Mouse (Mus musculus) hindbrain, embryonic 15.5 days (tissue): ENCODE results near the gene Ccl9. TPM values are rescaled to one million over a fixed set of nuclear protein-coding genes. Genes with fewer than 3 reads are reported as not detected.

Experiments used
- ATAC-seq: fragments of 200-750 bp; cut with Nextera tagmentation; 2 replicates; pipeline ENCODE4 v1.8.0; 2017; ENCODE audit warnings: low read depth, moderate number of reproducible peaks, moderate TSS enrichment; ENCODE audit not compliant: low FRiP score
- H3K27ac ChIP-seq: fragments of 300-500 bp; sonication (generic); replicated peaks from 2 replicates; pipeline ENCODE4 v1.5.1; 2015; ENCODE audit warnings: mild to moderate bottlenecking, inconsistent platforms
- H3K27me3 ChIP-seq: fragments of 300-500 bp; sonication (generic); 2 replicates; pipeline ENCODE4 v1.6.1; 2015; ENCODE audit warnings: control low read depth, inconsistent platforms
- H3K36me3 ChIP-seq: fragments of 300-500 bp; sonication (generic); 2 replicates; pipeline ENCODE4 v1.6.1; 2015; ENCODE audit warnings: control low read depth, inconsistent platforms
- H3K4me1 ChIP-seq: fragments of 300-500 bp; sonication (generic); replicated peaks from 2 replicates; pipeline ENCODE4 v1.6.1; 2015; ENCODE audit warnings: control low read depth, inconsistent platforms
- H3K4me2 ChIP-seq: fragments of 300-500 bp; sonication (generic); 2 replicates; pipeline ENCODE4 v1.6.1; 2015; ENCODE audit warnings: moderate library complexity, mild to moderate bottlenecking, inconsistent platforms
- H3K4me3 ChIP-seq: fragments of 300-500 bp; sonication (generic); 2 replicates; pipeline ENCODE4 v1.5.1; 2015; ENCODE audit warnings: mild to moderate bottlenecking, inconsistent platforms
- H3K9ac ChIP-seq: fragments of 300-500 bp; sonication (generic); 2 replicates; pipeline ENCODE4 v1.6.1; 2015; ENCODE audit warnings: inconsistent platforms
- H3K9me3 ChIP-seq: fragments of 300-500 bp; sonication (generic); 2 replicates; pipeline ENCODE4 v1.6.1; 2016; ENCODE audit warnings: control low read depth, inconsistent platforms
- WGBS: fragments of 180-500 bp; shearing (Covaris S2); methylation state at CpG from one replicate; pipeline ENCODE4 v1.1.7; 2015; 5-methylcytosine and 5-hydroxymethylcytosine counted together
- polyA plus RNA-seq: library from polyadenylated mRNA; unstranded; fragments of >200 nt; fragmentation: Nextera tagmentation; extraction: Ambion mirVana; gene quantifications from 2 replicates; pipeline ENCODE4 v1.2.1, GENCODE M21; 2015

Ccl9 gene
- polyA plus RNA-seq: 3.0 and 3.9 TPM in 2 replicates

DNA sequence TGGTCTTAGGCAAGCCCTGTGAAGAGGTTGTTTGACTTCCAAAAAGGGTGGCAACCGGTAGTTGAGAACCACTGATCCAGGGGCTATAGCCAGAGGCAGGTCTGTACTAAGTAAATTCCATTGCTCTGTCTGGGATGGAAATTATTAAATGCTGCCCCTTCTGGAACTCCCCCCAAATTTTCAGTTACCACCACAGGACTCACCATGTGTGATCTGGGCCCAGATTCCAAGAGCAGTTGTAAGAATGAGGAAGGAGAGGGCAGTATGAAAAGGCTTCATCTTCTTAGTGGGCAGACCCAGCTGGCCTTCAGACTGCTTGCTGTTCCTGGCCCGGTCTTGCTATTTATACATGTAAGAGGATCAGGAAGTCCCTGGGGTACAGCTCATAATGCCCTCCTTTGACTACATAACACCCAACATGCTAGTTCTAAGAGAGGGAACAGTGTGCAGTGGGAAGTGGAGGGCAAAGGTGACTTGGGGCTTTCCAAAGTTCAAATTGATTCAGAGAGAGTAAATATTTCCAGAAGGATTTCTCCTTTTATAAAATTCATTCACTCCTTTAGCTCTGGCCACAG is at the start of gene Ccl9:
Ccl9 (minus strand) TSS at position 451 of the 575 bp plus-strand sequence.
- H3K4me1 ChIP-seq: no peaks in the 10 kb centered on the region
- no peak within 1 kb of the TSS for H3K9ac ChIP-seq
- H3K27ac ChIP-seq: no peak within 1 kb of the TSS
- H3K4me3 ChIP-seq: no peak within 1 kb of the TSS
- no peak within 1 kb of the TSS for H3K4me2 ChIP-seq
- WGBS: 72% methylated on average over 2 of the region's 2 CpGs
- no peak for ATAC-seq
- H3K36me3 ChIP-seq: no peaks in the 10 kb centered on the region
- no peaks in the 10 kb centered on the region for H3K27me3 ChIP-seq
- no peaks in the 10 kb centered on the region for H3K9me3 ChIP-seq

DNA sequence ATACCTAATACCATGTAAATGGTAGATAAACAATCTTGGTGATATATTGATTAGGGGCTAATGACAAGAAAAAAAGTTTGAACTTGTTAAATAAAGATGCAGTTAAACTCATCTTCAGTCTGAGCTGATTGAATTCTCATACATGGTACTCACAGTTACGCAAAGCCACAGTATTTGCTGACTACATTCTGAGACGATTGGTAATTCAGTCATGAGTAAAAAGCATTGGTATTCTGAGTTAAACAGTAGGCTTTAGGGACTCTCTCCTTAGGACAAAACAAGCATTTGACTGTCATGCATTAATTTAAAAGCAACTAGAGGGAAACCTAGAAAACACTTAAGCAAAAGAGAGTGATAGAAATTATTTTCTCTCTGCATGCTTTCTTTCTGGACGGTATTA is 45.1 kb upstream of the Ccl9 start:
- H3K27ac ChIP-seq: no peak overlapping the region
- no peaks in the 10 kb centered on the region for H3K36me3 ChIP-seq
- ATAC-seq: no peak
- no peak overlapping the region for H3K4me2 ChIP-seq
- H3K9ac ChIP-seq: no peak overlapping the region
- 87% methylated on average over 3 of the region's 3 CpGs for WGBS
- H3K4me3 ChIP-seq: no peak overlapping the region
- no peaks in the 10 kb centered on the region for H3K9me3 ChIP-seq
- no peaks in the 10 kb centered on the region for H3K4me1 ChIP-seq
- no peaks in the 10 kb centered on the region for H3K27me3 ChIP-seq

DNA sequence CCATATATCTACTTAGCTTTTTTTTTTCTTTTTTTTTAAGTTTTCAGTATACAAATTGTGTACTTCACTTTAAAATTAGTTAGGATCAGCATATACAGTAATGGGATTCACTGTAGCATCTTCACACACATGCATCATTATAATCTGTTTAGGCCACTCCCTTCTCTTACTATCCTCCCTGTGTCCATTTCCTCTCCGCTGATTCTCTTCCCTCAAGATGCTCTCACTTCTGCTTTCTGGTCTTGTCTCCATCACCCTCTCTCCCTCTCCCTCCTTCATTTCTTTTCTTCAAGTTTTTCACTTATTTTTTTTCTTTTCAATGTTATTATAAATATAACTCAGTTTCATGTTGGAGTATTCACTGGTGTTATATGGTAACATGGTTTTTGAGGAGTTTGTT is 40.6 kb upstream of the Ccl9 start:
- H3K27ac ChIP-seq: no peak overlapping the region
- no peaks in the 10 kb centered on the region for H3K36me3 ChIP-seq
- H3K9me3 ChIP-seq: no peaks in the 10 kb centered on the region
- H3K4me1 ChIP-seq: no peaks in the 10 kb centered on the region
- no peak for ATAC-seq
- H3K4me2 ChIP-seq: no peak overlapping the region
- H3K4me3 ChIP-seq: no peak overlapping the region
- 95% methylated on average over 1 of the region's 1 CpGs for whole genome bisulfite sequencing
- H3K27me3 ChIP-seq: no peaks in the 10 kb centered on the region
- no peak overlapping the region for H3K9ac ChIP-seq

- Histone ChIP-seq H3K27me3 (no peaks in the 10 kb centered on the region), H3K4me1 (no peaks in the 10 kb centered on the region), H3K4me3 (no peak overlapping the region), H3K27ac (no peak overlapping the region), H3K9me3 (no peaks in the 10 kb centered on the region), H3K4me2 (no peak overlapping the region), H3K36me3 (no peaks in the 10 kb centered on the region), H3K9ac (no peak overlapping the region)
- WGBS: 45% methylated on average over 5 of the region's 5 CpGs
- ATAC-seq: no peak
Observed at GRCm38 (mm10) chr11:83618238-83618637, 39.8 kb upstream of the Ccl9 start.

DNA sequence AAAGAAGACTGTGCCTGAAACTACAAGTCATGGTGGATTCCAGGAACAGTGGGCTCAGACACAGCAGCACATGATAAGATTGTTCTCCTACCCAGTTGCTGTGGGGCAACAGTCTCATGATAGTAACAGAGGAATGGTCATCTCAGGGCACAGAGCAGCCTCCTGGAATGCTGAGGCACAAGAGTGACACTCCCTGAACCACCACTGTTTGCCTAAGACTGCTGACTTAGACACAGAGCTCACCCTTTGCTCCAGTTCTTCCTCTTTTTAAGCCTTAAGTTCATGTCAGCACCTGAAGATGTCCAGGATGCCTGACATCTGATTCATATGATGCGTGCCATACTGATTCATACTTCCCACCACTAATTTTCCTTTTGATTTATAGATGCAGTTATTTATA is 38.1 kb upstream of the Ccl9 start:
- Histone ChIP-seq H3K36me3 (no peaks in the 10 kb centered on the region), H3K27me3 (no peaks in the 10 kb centered on the region), H3K4me2 (no peak overlapping the region), H3K9ac (no peak overlapping the region), H3K4me1 (no peaks in the 10 kb centered on the region), H3K27ac (no peak overlapping the region), H3K4me3 (no peak overlapping the region), H3K9me3 (no peaks in the 10 kb centered on the region)
- no peak for ATAC-seq
- 100% methylated on average over 1 of the region's 1 CpGs for WGBS

- Histone ChIP-seq H3K4me2 (no peak overlapping the region), H3K27me3 (no peaks in the 10 kb centered on the region), H3K9me3 (no peaks in the 10 kb centered on the region), H3K27ac (no peak overlapping the region), H3K36me3 (no peaks in the 10 kb centered on the region), H3K4me3 (no peak overlapping the region), H3K4me1 (no peaks in the 10 kb centered on the region), H3K9ac (no peak overlapping the region)
- ATAC-seq: no peak
- 75% methylated on average over 2 of the region's 2 CpGs for WGBS
Observed at GRCm38 (mm10) chr11:83610900-83611299, 32.5 kb upstream of the Ccl9 start.

- ATAC-seq: no peak
- WGBS: 48% methylated on average over 1 of the region's 1 CpGs
- Histone ChIP-seq H3K4me3 (no peak overlapping the region), H3K9ac (no peak overlapping the region), H3K36me3 (no peaks in the 10 kb centered on the region), H3K4me2 (no peak overlapping the region), H3K27me3 (no peaks in the 10 kb centered on the region), H3K9me3 (no peaks in the 10 kb centered on the region), H3K27ac (no peak overlapping the region), H3K4me1 (no peaks in the 10 kb centered on the region)
Observed at GRCm38 (mm10) chr11:83606396-83606795, 28.0 kb upstream of the Ccl9 start.

DNA sequence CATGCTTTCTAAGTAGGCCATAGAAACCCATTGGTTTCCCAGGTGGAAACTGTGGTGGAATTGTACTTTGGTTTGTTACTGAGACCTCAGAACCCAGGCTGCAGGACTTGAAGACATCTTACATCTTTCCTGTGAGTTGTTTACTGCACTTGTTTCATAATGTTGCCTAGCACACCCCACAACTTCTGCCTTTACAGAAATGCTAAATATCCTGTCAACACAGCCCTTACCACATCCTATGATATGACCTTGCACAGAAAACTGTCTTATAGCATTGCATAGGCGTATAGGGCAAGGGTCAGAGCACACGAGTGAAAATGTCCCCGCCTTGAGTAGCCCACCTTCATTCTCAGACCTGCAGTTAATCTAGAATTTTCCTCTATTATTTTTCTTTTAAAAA is 27.1 kb upstream of the Ccl9 start:
- no peak overlapping the region for H3K9ac ChIP-seq
- H3K27me3 ChIP-seq: no peaks in the 10 kb centered on the region
- no peak overlapping the region for H3K4me3 ChIP-seq
- no peaks in the 10 kb centered on the region for H3K4me1 ChIP-seq
- H3K9me3 ChIP-seq: no peaks in the 10 kb centered on the region
- no peak for ATAC-seq
- no peak overlapping the region for H3K4me2 ChIP-seq
- WGBS: 91% methylated on average over 3 of the region's 3 CpGs
- H3K36me3 ChIP-seq: no peaks in the 10 kb centered on the region
- no peak overlapping the region for H3K27ac ChIP-seq

- H3K27ac ChIP-seq: no peak overlapping the region
- 91% methylated on average over 4 of the region's 4 CpGs for WGBS
- no peaks in the 10 kb centered on the region for H3K27me3 ChIP-seq
- H3K9ac ChIP-seq: no peak overlapping the region
- H3K9me3 ChIP-seq: no peaks in the 10 kb centered on the region
- no peaks in the 10 kb centered on the region for H3K4me1 ChIP-seq
- no peak overlapping the region for H3K4me3 ChIP-seq
- no peaks in the 10 kb centered on the region for H3K36me3 ChIP-seq
- ATAC-seq: no peak
- H3K4me2 ChIP-seq: no peak overlapping the region
Observed at GRCm38 (mm10) chr11:83604698-83605097, 26.3 kb upstream of the Ccl9 start.

GRCm38 (mm10) chr11:83603399-83603798 is 25.0 kb upstream of the Ccl9 start:
- no peak for ATAC-seq
- H3K36me3 ChIP-seq: no peaks in the 10 kb centered on the region
- H3K4me1 ChIP-seq: no peaks in the 10 kb centered on the region
- no peak overlapping the region for H3K4me3 ChIP-seq
- H3K27me3 ChIP-seq: no peaks in the 10 kb centered on the region
- H3K27ac ChIP-seq: no peak overlapping the region
- no peak overlapping the region for H3K4me2 ChIP-seq
- 92% methylated on average over 3 of the region's 3 CpGs for WGBS
- H3K9me3 ChIP-seq: no peaks in the 10 kb centered on the region
- H3K9ac ChIP-seq: no peak overlapping the region

GRCm38 (mm10) chr11:83600576-83600975 is 22.1 kb upstream of the Ccl9 start:
- WGBS: 84% methylated on average over 2 of the region's 2 CpGs
- H3K4me2 ChIP-seq: no peak overlapping the region
- ATAC-seq: no peak
- H3K27me3 ChIP-seq: no peaks in the 10 kb centered on the region
- H3K9ac ChIP-seq: no peak overlapping the region
- H3K9me3 ChIP-seq: no peaks in the 10 kb centered on the region
- H3K4me1 ChIP-seq: no peaks in the 10 kb centered on the region
- no peak overlapping the region for H3K27ac ChIP-seq
- no peak overlapping the region for H3K4me3 ChIP-seq
- no peaks in the 10 kb centered on the region for H3K36me3 ChIP-seq

DNA sequence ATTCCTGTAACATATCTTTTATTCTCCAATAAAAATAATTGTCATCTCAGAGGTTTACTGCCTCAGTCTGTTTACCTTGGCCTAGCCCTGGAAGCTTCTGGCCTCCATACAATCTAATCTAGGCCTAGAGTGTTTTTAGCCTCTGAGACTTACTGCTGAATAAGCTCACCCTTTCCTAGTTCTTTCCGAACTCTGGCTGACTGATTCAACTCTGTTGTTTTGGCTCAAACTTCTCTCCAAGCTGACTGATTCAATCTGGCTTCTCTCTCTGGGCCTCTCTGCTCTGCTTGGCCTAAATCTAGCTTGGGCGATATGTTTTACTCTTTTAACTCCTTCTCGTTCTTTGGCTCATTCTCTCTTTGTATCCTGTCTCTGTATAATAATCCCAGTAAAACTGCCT is 20.6 kb upstream of the Ccl9 start:
- 89% methylated on average over 3 of the region's 3 CpGs for WGBS
- Histone ChIP-seq H3K9me3 (no peaks in the 10 kb centered on the region), H3K4me3 (no peak overlapping the region), H3K9ac (no peak overlapping the region), H3K27ac (no peak overlapping the region), H3K4me1 (no peaks in the 10 kb centered on the region), H3K4me2 (no peak overlapping the region), H3K27me3 (no peaks in the 10 kb centered on the region), H3K36me3 (no peaks in the 10 kb centered on the region)
- ATAC-seq: no peak

DNA sequence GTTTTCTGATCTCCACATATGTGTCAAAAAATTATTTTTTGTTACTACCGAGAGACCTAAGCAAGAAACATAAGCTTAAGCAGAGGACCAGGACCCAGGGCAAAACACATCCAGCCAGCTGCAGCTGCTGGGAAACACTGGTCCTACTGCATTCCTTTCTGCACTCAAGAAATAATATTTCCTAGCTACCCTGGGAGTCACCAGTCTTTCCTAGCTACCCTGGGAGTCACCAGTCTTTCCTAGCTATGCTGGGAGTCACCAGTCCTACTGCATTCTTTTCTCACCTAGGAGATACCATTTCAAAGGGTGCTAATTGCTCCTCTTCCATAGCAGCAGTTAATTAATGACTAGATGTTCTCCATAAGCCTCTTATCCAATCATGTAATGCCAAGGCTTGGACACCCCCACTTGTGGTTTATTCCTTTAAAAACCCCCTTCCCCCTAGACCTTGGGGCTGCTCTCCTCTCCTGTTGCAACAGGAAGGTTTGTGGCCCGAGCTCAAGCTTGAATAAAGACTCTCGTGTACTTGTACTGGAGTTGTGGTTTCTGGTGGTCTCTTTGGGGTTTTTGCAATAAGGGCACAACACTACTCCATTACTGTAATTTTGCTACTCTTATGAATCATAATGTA is 19.9 kb upstream of the Ccl9 start:
- WGBS: 84% methylated on average over 3 of the region's 3 CpGs

More for the DNA sequence above, 19.9 kb upstream of the Ccl9 start:
- no peaks in the 10 kb centered on the region for H3K4me1 ChIP-seq
- H3K27me3 ChIP-seq: no peaks in the 10 kb centered on the region
- no peak overlapping the region for H3K9ac ChIP-seq
- no peaks in the 10 kb centered on the region for H3K36me3 ChIP-seq
- no peak overlapping the region for H3K4me3 ChIP-seq
- no peak overlapping the region for H3K4me2 ChIP-seq
- no peak for ATAC-seq
- no peaks in the 10 kb centered on the region for H3K9me3 ChIP-seq
- H3K27ac ChIP-seq: no peak overlapping the region
